Mouse (Mus musculus): ENCODE measurements around the gene Colec11. TPM values are rescaled to one million over a fixed set of nuclear protein-coding genes. Genes with fewer than 3 reads are reported as not detected.

Colec11 gene
- polyA plus RNA-seq, 1 experiment from 2014 or later: 17.5 TPM

DNA sequence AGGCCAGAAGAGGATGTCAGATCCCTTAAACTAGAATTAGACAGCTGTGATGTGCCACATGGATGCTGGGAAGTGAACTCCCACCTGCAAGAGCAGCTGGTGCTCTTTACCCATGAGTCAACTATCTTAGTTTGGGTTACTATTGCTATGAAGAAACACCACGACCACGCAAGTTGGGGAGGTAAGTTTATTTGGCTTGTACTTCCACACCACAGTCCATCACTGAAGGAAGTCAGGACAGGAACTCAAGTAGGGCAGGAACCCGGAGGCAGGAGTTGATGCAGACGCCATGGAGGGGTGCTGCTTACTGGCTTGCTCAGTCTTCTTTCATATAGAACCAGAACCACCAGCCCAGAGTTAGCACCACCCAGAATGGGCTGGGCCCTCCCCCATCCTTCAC lies 3.9 kb upstream of the Colec11 start:
- Histone ChIP-seq H3K27ac (no peak overlapping the region), H3K27me3 (no peaks in the 10 kb centered on the region), H3K4me1 (replicated peaks) (peaks cover 13% of the 10 kb centered on the region), H3K36me3 (peaks cover 42% of the 10 kb centered on the region), H3K9me3 (replicated peaks) (no peaks in the 10 kb centered on the region), H3K9ac (no peak overlapping the region), H3K4me2 (no peak overlapping the region), H3K4me3 (no peak overlapping the region)
- WGBS: 61% methylated on average over 4 of the region's 4 CpGs
- ATAC-seq (replicated peaks; ENCODE audit: insufficient number of reproducible peaks, insufficient read depth, low FRiP score, low read depth): no peak

DNA sequence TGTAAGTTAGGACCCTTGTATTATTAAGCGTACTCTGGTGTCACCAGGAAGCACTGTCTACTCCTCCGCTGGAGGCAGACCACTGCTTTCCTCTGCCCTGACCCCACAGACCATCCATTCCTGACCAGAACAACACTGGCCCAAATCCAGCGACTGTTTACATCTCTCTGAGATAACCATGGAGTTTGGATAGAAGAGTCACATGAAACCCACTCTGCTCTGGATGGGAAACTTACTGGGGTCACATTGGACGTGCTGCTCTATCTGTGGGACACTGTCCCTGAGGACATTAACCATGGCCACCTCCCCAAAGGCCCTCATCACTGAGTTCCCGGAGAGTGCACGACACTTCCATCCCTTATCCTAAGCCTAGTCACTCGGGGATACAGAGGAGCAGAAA lies 2.2 kb upstream of the Colec11 start:
- ATAC-seq (replicated peaks; ENCODE audit: insufficient number of reproducible peaks, insufficient read depth, low FRiP score, low read depth): peak; percentile 25; the same call in 1 of the 2 replicates
- Histone ChIP-seq H3K36me3 (peaks cover 25% of the 10 kb centered on the region), H3K9ac (no peak overlapping the region), H3K27me3 (no peaks in the 10 kb centered on the region), H3K4me3 (no peak overlapping the region), H3K4me2 (no peak overlapping the region), H3K4me1 (replicated peaks) (peaks cover 22% of the 10 kb centered on the region), H3K27ac (no peak overlapping the region), H3K9me3 (replicated peaks) (no peaks in the 10 kb centered on the region)
- WGBS: 58% methylated on average over 7 of the region's 7 CpGs

DNA sequence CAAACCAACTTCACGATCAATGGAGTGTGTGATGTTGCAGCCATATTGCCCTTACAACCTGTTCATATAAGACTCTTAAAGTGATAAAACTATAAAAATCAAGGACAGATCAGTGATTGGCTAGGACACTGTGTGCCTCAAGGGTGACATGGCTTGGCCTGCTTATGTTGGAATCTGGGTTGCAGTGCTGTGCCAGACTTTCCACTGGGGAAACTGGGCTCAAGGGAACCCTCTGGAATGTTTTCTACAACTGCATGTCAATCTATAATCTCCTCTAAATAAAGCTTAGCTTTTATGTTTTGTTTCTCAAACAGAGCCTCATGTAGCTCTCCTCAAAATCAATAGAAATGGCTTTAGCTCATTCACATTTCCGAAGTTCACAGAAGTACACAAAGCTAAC lies 1.1 kb upstream of the Colec11 start:
- H3K27ac ChIP-seq: no peak overlapping the region

DNA sequence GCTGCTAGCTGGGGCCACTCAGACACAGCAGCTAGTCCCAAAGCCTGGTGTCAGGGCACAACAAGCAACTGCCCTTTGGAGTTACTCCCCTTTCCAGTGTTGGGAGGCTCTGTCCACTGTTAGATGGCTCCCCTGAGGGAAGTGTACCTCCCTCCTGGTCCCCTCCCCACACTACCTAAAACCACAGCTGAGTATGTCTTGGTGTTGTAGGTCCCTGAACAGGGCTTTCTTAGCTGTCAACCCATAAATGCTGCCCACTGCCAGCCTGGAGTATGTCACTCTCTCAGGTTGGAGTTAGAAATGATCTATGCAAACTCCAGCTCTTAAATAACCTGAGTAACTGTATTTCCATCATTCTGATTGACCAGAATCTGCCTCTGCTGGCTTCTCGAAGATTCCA lies 536 bp downstream of the Colec11 start:
- no peak for ATAC-seq (replicated peaks; ENCODE audit: insufficient number of reproducible peaks, insufficient read depth, low FRiP score, low read depth)
- no peaks in the 10 kb centered on the region for H3K9me3 ChIP-seq (replicated peaks)
- peak overlapping the region; percentile 48 for H3K4me2 ChIP-seq
- 58% methylated on average over 1 of the region's 1 CpGs for WGBS
- no peak overlapping the region for H3K9ac ChIP-seq
- no peaks in the 10 kb centered on the region for H3K36me3 ChIP-seq
- H3K4me3 ChIP-seq: no peak overlapping the region
- peaks cover 22% of the 10 kb centered on the region for H3K4me1 ChIP-seq (replicated peaks)
- H3K27ac ChIP-seq: peak overlapping the region; percentile 50
- H3K27me3 ChIP-seq: no peaks in the 10 kb centered on the region

More for the DNA sequence above, 1.1 kb upstream of the Colec11 start:
- no peak for ATAC-seq (replicated peaks; ENCODE audit: insufficient number of reproducible peaks, insufficient read depth, low FRiP score, low read depth)
- H3K9ac ChIP-seq: no peak overlapping the region
- peaks cover 22% of the 10 kb centered on the region for H3K4me1 ChIP-seq (replicated peaks)
- H3K36me3 ChIP-seq: peaks cover 13% of the 10 kb centered on the region
- H3K9me3 ChIP-seq (replicated peaks): no peaks in the 10 kb centered on the region
- H3K27me3 ChIP-seq: no peaks in the 10 kb centered on the region
- 89% methylated on average over 2 of the region's 2 CpGs for WGBS
- no peak overlapping the region for H3K4me2 ChIP-seq
- H3K4me3 ChIP-seq: no peak overlapping the region

DNA sequence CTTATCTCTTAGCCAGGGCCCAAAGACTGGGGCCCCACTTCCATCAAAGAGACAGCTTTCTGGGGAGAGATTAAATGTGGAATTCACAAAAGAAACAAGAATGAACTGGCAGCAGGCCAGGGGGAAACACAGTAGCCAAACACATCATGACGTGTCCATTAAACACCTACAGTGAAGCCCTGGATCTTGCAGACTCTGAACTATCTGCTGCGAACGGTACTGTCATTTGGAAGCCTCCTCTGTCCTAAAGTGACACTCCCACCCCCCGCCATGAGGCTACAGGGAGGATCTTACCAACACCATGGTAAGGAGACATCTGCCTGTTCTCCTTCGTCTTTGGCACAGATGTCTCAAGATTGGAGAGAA lies 1.0 kb downstream of the Colec11 start:
- H3K4me1 ChIP-seq (replicated peaks): peaks cover 22% of the 10 kb centered on the region
- H3K27me3 ChIP-seq: no peaks in the 10 kb centered on the region
- 17% methylated on average over 5 of the region's 5 CpGs for WGBS
- H3K4me3 ChIP-seq: peak overlapping the region; percentile 11; the same call in 1 of the 2 replicates
- no peak for ATAC-seq (replicated peaks; ENCODE audit: insufficient number of reproducible peaks, insufficient read depth, low FRiP score, low read depth)
- peak overlapping the region; percentile 48 for H3K4me2 ChIP-seq
- H3K27ac ChIP-seq: peak overlapping the region; percentile 50
- H3K9me3 ChIP-seq (replicated peaks): no peaks in the 10 kb centered on the region
- no peaks in the 10 kb centered on the region for H3K36me3 ChIP-seq
- no peak overlapping the region for H3K9ac ChIP-seq

DNA sequence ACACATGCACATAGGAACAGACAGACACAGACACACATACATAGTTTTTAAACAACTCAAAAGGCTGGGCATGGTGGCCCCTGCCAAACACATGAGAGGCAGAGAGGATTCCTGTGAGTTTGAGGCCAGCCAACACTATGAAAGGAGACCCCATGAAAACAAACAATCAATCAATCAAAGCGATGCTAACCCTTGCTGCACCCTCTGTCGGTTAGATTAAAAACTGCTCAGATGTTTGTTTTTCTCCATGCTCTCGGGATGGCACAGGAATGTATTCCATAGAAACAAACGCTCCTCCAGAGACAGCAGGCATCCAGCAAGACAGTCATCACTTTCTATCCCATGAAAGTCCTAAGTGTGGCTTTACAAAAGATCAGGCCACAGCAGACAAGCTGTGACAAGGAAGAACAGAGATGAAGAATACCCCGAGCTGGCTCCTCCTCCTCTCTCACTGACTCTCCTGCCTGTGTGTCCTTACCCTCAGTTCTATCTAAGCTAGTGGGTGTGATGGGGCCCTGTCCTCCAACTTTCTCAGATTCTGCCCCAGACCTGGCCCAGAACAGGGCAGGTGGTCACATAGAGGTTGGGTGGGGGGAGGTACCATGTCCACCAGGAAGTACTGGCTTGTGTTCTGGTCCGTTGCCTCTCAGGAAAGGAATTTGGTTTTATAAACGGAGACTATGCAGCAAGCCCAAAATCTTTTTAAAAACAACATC lies 1.6 kb downstream of the Colec11 start:
- H3K4me1 ChIP-seq (replicated peaks): peaks cover 22% of the 10 kb centered on the region
- no peaks in the 10 kb centered on the region for H3K27me3 ChIP-seq
- H3K27ac ChIP-seq: peak overlapping the region; percentile 40; the same call in 1 of the 2 replicates
- no peaks in the 10 kb centered on the region for H3K9me3 ChIP-seq (replicated peaks)
- peak overlapping the region; percentile 11 for H3K4me3 ChIP-seq
- peak overlapping the region; percentile 48 for H3K4me2 ChIP-seq
- 9% methylated on average over 7 of the region's 7 CpGs for WGBS
- ATAC-seq (replicated peaks; ENCODE audit: insufficient number of reproducible peaks, insufficient read depth, low FRiP score, low read depth): no peak
- no peaks in the 10 kb centered on the region for H3K36me3 ChIP-seq
- no peak overlapping the region for H3K9ac ChIP-seq

DNA sequence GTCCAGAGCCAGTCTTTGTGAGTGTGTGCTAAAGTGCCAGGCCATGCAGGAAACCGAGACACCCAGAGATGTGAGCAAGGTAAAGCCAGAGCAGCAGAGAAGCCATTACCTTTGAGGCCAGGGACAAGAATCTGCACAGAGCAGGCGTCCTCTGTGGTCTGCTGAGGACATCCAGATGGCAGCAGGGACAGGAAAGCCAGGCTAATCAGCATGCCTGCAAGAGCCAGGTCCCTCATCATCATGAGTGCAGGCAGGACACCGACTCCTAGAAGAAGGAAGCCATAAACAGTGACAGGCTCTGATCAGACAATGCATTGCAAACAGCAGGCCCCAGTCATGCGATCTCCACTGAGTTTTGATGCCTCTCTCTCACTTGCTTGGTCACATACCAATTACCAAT lies 5.9 kb downstream of the Colec11 start:
- H3K4me1 ChIP-seq (replicated peaks): peaks cover 11% of the 10 kb centered on the region
- no peaks in the 10 kb centered on the region for H3K27me3 ChIP-seq
- WGBS: 50% methylated on average over 4 of the region's 4 CpGs
- H3K36me3 ChIP-seq: no peaks in the 10 kb centered on the region
- H3K27ac ChIP-seq: no peak overlapping the region
- no peak overlapping the region for H3K9ac ChIP-seq
- no peak for ATAC-seq (replicated peaks; ENCODE audit: insufficient number of reproducible peaks, insufficient read depth, low FRiP score, low read depth)
- H3K4me2 ChIP-seq: no peak overlapping the region
- H3K4me3 ChIP-seq: no peak overlapping the region
- H3K9me3 ChIP-seq (replicated peaks): no peaks in the 10 kb centered on the region

DNA sequence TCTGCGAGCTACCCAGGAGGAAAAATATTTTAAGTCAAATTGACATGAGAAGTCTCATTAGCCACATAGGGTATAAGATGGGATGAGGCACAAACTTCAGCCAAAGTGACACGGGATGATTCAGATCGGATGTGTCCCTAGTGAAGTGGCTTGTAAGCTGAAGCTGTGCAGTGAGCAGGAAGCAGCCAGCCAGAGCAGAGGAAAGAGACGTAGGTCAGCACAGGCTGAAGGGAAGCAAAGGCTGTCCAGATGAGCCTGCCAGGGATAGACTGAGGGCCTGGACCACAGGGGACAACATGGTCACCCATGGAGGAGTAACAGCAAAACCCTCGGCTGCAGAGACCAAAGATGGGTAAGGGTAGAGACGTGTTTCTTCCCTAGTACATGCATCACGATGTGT lies 8.8 kb downstream of the Colec11 start:
- Histone ChIP-seq H3K27me3 (no peaks in the 10 kb centered on the region), H3K4me3 (no peak overlapping the region), H3K36me3 (no peaks in the 10 kb centered on the region), H3K4me2 (no peak overlapping the region), H3K27ac (no peak overlapping the region), H3K9ac (no peak overlapping the region), H3K4me1 (replicated peaks) (no peaks in the 10 kb centered on the region), H3K9me3 (replicated peaks) (no peaks in the 10 kb centered on the region)
- no peak for ATAC-seq (replicated peaks; ENCODE audit: insufficient number of reproducible peaks, insufficient read depth, low FRiP score, low read depth)
- WGBS: 65% methylated on average over 7 of the region's 7 CpGs

DNA sequence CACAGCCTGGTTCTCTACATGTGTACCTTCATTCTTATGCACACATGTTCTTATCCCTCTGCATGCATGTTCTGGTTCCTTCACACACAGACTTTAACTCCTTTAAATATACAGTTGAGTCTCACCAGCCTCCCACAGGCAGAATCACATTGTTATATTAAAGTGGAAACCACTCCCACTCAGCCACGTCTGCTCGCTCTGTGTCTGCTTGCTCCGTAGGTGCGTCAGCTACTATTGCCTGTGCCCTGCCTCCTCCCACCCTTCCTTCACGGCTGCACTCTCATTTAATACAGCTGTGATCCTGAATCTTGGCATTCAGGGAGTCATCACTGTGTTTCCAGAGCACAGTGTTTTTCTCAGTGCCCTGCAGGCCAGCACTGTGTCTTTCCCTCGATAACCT lies 10.8 kb downstream of the Colec11 start:
- no peak overlapping the region for H3K9ac ChIP-seq
- peaks cover 9% of the 10 kb centered on the region for H3K4me1 ChIP-seq (replicated peaks)
- H3K36me3 ChIP-seq: no peaks in the 10 kb centered on the region
- no peak for ATAC-seq (replicated peaks; ENCODE audit: insufficient number of reproducible peaks, insufficient read depth, low FRiP score, low read depth)
- H3K27ac ChIP-seq: no peak overlapping the region
- H3K27me3 ChIP-seq: no peaks in the 10 kb centered on the region
- H3K4me3 ChIP-seq: no peak overlapping the region
- WGBS: 58% methylated on average over 6 of the region's 6 CpGs
- no peak overlapping the region for H3K4me2 ChIP-seq
- no peaks in the 10 kb centered on the region for H3K9me3 ChIP-seq (replicated peaks)

DNA sequence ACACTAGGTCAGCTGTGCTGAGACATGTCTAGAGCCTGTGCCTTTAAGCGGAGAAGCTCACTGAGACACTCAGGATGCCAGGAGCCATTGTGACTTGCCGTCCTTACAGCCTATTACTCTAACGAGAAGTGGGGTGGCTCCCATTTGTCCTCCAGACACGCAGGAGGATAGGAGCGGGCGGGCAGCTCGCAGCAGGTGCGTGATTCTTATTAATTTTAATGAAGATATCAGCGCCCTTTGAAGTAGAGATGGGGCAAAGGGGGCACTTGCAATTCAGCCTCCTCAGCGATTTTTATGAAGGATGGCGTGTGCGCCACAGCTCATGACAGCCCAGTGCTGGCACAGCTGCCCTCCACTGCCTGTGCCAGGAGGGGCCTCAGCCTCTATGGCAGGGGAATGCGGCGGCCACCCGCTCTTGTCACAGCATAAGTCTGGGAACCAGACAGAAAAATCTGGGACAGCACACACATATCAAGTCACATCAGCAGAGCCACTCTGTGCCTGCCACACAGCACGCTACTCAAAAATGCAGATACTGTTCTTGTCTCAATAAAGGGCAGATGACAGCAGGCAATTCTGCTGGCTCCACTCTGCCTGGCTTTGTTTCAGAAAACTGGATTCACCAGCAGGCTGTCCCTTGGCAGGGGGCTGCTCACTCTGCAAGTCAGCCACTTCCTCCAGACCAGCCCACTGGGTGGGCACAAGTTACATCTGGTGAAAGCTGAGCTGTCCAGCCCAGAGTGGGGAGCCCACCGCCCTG lies 15.5 kb downstream of the Colec11 start:
- H3K9me3 ChIP-seq (replicated peaks): no peaks in the 10 kb centered on the region
- WGBS: 51% methylated on average over 17 of the region's 17 CpGs
- no peak overlapping the region for H3K4me3 ChIP-seq
- H3K4me1 ChIP-seq (replicated peaks): peaks cover 10% of the 10 kb centered on the region
- H3K27ac ChIP-seq: no peak overlapping the region
- peak overlapping the region; percentile 23; the same call in 1 of the 2 replicates for H3K4me2 ChIP-seq
- peak; percentile 63 for ATAC-seq (replicated peaks; ENCODE audit: insufficient number of reproducible peaks, insufficient read depth, low FRiP score, low read depth)
- peak overlapping the region; percentile 25; the same call in 1 of the 2 replicates for H3K9ac ChIP-seq
- no peaks in the 10 kb centered on the region for H3K36me3 ChIP-seq
- no peaks in the 10 kb centered on the region for H3K27me3 ChIP-seq

DNA sequence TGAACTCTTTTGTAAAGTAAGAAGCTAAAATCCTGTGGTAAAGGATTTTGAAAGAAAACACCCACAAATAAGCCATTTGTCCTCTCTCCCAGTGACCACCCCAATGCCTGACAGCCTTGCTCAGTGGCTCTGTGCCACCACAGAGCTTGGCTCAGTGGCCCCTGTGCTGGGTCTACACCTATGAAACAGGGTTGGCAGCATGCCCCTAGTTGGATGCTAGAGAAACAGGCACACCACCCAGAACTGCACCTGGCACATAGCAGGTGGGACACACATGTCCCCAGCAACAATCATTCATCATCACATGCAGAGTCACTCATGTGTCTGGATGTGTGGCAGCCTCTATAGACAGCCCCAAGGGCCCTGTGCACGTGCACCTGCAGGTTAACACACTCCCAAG lies 19.7 kb downstream of the Colec11 start:
- ATAC-seq (replicated peaks; ENCODE audit: insufficient number of reproducible peaks, insufficient read depth, low FRiP score, low read depth): no peak
- Histone ChIP-seq H3K27ac (no peak overlapping the region), H3K4me3 (no peak overlapping the region), H3K27me3 (no peaks in the 10 kb centered on the region), H3K9me3 (replicated peaks) (no peaks in the 10 kb centered on the region), H3K4me1 (replicated peaks) (peaks cover 17% of the 10 kb centered on the region), H3K4me2 (no peak overlapping the region), H3K36me3 (no peaks in the 10 kb centered on the region), H3K9ac (no peak overlapping the region)
- 55% methylated on average over 1 of the region's 1 CpGs for WGBS

Data from heart, embryonic 15.5 days (tissue).